Mouse (Mus musculus) layer of hippocampus, adult 18-20 months (tissue): ENCODE data around the gene Lrmda. TPM values are rescaled to one million over a fixed set of nuclear protein-coding genes. Genes with fewer than 3 reads are reported as not detected.
A peak's percentile ranks its signal among the peaks of the same experiment; 100 is the strongest.

ENCODE experiments used
- DNase-seq, 2 experiments: peaks; one replicate each; pipeline ENCODE4 v3.0.0; 2022; ENCODE audit warnings: low spot score in 2 of 2
- total RNA-seq, 2 experiments: library from RNA; stranded (reverse); gene quantifications; 2 replicates each; pipeline ENCODE4 v1.2.3; 2021

Gene Lrmda
- total RNA-seq, 2 experiments from 2014 or later = 1.1 to 1.3 TPM

DNA sequence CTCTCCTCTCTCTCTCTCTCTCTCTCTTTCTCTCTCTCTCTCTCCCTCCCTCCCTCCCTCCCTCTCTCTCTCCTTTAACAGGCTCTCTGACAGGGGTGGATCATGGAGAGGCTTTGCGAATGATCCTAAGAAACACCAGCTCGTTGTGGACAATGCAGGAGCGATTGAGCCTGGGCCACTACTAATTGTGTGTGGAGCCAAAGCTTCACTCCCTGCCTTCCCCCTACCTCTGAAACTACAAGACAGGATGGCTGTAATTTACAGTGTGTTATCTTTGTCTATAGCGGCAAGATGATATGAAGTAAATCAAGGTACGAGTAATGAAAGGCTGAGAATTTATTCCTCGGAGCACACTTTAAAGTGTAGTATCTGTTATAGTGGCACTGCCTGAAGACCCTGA lies 454.5 kb downstream of the Lrmda start:
- no peak for DNase-seq

DNA sequence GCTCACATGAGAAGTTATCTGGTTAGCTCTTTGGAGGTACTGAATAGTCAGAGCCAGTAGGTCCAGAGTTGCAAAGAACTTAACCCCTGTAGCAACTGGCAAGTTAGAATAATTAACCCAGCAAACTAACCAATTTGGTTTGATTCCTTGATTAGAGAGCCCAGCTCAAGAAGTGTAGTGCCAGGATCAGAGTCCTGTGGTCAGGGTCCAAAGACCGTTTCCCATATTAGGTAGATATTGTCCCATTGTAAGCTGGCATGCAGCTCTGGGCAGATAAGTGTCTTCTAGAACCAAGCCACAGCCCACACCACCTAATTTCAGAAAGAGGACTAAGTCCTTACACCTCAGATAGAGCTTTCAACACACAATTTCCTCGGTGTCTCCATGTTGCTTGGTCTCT lies 473.8 kb downstream of the Lrmda start:
- no peak for DNase-seq

DNA sequence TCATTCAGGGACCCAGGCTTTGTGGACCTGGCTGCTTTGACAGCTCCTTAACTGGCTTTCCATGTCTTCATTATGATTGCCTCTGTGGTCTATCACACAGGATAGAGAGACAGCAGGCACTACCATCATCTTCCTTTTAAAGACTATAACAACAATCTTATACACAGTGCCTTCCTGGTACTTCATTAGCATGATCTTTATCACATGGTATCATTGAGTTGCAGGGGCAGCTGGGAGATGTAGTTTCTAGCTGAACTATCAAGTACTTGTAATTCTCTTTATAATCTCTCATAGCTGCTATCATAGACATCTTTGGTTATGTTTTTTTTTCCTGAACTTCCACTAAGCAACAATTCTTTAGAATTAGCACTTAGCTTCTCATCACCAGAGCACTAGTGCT lies 474.8 kb downstream of the Lrmda start:
- no peak for DNase-seq

DNA sequence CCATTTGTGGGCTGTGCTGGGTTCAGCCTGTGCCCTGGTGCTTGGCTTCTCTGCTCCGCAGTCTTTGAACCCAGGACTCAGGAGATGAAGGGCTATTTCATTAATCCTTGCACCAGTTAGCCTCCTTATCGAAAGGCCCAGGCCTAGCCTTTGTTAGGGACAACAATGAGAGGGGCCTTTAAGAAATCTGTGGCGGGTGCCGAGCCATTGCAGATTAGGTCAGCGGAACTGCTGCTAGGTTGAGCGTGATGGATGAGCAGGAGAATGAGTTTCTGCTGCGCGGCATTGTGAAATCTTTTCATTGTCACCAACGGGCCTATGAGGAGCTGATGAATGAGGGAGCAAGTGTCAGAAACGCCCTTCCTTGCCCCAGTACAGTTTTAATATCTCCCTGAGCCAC lies 475.4 kb downstream of the Lrmda start:
- DNase-seq = no peak

DNA sequence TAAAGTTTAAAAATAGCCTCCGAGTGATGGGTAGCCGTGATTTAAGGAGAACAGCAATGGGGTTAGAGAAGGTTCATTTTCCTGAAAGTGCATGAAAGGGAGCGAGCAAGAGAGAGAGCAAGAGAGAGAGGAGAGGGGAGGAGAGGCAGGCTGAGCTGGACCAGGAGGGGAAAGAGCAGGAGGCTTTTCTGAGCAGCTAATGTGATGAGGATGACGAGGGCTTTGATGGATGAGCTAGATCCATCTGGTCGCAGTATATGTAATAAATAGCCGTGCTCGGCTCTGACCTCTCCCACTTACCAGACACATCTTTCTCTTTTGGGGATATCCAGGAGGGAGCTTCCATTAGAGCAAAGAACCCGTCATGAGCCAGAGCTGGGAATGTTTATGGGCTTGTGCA lies 475.8 kb downstream of the Lrmda start:
- DNase-seq = no peak

DNA sequence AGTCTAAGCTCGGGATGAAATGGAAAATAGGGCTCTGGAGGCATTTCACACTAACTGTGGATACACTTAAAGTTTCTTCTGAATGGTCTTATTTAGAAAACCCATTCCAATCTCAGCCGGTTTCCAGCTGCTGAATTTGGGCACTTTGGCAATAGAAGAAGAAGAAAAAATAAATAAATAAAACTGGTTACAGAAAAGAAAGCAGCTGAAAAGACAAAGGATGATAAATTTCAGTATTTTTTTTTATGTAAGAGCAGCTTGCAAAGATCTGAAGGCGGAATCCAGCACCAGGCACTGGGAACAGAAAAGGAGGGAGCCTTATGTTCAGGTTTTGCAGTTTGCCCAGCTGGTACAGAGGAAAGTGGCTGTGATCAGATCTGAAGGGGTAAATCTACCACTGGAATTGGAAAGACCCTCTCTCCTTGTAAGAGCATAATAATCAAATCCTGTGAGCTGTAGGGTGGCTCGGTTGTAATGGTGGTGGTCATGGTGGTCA lies 478.2 kb downstream of the Lrmda start:
- peak; percentile 3 to 51 for DNase-seq

DNA sequence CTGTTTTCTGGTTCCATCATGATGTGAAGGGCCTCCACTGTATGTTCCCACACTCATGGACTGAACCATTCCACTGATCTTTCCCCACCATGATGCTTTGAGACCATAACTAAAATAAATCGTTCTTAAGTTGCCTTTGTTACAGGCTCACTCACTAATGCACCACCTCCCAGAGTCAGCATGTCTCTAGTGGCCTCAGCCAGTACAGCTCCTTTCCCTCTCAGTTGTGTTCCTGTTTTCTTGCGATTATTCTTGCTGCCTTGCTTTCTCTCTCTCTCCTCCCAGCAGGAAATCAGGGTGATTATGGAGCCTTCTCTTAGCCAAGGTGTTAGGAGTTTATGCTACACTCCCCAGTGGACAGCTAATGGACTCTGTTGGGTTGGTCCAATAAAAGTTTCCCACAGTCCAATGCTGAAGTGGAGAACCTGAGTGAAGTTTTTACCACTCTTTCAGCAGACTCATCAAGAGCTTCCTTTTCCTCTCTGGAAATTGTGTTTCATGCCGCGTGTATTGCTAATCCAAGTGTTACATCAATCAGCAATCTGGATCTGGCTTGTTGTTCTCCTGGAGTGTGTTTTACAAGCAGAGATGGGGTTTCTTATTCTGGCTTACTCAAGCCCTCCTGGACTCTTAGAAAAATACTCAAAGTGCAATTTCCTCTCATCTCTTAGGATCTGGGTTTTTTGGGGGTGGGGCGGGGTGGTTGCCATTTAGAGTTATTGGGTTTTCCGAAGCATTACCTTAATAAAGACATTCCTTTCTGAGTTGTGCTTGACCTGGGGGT lies 490.4 kb downstream of the Lrmda start:
- DNase-seq = no peak

DNA sequence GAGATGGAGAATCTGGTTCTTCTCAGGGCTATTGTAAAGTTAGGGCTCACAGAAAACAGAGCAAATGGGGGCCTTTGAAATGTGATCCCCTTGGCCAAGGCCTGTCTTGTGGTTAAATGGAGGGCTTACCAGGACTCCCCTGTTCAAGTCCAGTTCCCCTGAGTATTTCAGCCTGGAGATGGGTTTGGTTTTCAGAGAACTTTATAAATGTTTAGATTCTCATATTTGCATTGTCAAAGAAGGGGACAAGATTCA lies 490.9 kb downstream of the Lrmda start:
- DNase-seq = no peak

DNA sequence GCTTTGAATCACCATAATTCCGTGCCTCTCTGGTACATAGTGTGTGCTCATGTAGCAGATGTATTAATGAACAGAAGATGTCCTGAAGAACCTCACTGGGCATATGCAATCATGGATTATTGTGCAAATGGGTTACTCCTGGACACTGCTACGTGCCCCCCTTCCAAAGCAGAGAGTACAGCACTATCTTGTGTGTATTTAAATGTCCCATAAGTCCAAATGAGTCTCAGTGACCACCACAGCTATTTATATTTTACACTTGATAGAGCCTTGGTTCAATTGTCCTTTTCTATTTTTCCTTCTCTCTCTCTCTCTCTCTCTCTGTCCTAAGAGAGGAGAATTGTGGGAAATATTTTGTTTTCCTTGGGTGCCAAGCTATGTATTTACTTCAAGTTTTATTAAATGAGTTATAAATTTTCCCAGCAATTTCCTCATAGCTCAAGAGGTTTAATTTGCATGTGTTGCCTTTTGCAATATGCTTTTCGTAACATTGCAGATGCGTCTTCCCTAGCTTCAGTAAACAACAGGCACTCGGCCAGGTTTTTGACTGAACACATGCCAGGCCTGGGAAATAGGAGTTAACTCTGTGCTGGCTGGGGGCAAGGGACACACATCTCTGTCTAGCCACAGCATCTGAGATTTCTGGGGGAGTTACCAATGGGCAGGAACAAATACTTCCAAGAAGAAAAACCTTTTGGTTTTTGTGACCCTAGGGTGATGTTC lies 495.0 kb downstream of the Lrmda start:
- DNase-seq = peak in 1 of 2 experiments; percentile 23

DNA sequence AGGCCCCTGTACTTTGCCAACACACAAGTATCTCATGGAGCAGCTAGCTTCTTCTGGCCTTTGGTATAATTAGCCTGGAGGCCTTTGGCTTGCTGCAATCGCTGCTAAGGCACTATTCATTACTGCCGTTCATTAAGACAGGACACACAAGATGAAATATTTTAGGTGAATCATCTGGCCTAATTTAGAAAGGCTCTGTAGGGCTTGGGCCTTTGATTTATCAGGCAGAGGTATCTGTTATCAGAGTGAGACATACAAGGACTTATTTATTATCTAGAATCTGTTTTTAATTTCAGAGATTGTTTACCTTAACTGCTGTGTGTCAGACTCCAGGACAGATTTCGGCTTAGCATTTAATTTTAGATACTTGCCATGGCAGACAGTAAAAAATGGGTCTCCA lies 511.2 kb downstream of the Lrmda start:
- no peak for DNase-seq

DNA sequence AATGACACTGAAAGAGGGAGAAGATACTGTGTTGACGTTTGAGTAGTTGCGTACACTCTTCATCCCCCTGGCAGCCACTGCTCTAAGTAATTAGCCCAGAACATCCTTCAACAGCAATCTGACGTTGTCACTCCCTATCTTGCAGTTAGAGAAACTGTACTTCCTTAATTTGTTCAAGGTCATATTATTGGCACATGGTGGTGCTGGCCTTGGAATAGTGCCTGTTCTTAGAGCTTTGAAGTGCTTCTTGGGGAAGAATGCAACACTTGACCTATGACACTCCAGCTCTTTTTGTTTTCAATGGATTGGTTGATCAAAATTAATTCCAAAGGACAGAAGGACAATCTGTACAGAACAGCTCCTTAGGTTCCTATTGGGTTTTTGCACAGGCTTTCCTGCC lies 514.0 kb downstream of the Lrmda start:
- no peak for DNase-seq

DNA sequence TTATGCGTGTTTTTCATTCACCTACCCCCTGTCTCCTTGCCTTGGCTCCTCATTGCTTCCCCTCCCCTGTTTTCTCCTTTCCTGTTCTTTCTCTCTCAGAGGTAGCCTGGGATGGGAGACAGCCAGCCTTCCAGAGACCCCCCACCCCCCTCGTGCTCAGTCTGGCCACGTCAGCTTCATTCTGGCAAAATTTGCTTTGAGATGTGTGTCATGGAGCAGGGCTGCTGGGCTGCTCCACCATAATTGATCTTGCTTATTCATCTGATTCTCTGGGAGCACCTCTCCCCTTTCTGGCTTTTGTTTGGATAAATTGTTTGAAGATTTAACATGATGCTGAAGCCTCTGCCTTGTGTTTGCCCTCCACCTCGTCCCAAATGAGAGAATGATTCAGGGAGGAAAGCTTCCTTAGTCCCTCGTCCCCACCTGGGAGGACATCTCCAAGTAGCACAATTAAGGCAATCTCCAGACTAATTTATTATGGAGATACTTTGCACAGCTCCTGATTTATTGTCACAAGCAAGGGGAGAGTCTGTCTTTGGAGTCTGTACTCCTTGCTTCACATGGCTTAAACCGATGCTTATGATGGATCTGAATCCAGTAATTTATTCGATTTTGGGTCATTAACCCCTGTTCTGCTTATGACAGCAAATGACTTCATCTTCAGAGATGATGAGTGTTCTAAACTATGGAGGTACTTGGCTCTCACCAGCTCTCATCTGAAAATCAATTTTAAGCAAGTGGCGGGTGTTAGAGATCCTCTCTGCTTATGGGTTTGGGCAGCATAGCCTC lies 526.6 kb downstream of the Lrmda start:
- no peak for DNase-seq

DNA sequence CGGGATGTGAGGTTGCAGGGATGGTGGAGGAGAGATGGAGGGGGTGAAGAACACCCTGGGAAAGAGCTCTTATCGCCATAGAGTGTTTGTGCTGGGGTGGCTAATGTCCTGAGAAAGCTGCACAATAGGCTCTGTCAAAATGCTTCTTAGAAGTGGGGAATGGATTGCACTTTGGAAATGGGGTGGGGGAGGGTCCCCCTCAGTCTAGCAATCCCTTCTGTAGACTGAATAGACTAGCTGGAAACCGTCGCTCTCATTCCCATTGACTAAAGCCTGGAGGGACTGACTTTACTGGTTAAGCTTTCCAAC lies 527.1 kb downstream of the Lrmda start:
- DNase-seq = no peak

DNA sequence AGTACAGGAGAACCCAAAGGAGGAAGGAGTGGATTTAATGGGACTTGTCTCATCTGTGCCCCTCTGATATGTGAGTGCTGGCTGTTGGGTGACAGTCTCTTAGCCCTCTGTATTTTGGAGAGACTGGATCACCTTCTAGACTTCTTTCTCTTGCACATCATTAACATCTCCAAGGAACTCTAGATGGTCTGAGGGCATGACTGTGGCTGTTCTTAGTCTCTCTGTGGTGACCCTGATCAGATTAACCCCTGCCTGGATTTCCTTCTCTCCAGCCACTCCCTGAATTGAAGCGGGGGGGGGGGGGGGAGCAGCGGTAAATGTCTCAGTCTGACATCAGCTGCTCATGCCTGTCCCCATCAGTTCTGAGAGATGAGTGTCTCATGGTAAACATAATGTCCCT lies 528.8 kb downstream of the Lrmda start:
- DNase-seq = no peak

DNA sequence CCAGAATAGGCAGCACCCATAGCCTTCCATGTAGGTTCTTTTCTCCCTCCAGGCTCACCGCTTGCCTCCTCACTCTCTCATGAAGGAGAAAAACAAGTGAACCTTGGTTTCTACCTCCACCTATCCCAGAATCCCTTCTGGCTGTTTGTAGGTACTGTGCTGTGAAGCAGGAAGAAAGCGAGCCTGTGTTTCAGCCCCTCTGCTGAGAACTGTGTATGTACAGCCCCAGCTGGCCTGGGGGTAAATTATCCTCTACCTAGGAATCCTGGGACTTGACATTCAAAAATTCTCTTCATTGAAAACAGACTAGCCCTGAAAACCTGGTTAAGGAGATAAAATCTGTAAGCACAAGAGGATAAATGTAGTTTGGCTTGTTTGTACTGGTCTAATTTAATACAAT lies 529.7 kb downstream of the Lrmda start:
- no peak for DNase-seq

DNA sequence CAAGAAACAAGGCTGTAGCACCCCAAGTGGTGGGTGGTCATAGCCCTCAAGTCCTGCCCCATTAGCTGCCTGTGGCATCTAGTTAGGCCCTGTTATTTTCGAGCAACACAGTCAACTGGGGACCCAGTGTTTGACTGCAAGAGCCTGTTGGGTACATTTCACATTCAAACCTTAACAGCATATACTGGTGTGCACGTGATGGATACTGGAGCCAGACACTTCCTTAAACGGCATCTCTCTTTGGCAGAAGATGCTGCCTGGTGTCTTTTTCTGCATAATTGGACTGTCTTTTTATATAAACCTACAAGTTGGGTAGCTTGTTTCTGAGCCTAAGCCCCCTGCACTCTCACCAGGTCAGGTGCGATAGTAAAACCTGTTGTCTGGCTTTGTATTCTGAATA lies 532.8 kb downstream of the Lrmda start:
- DNase-seq = no peak

DNA sequence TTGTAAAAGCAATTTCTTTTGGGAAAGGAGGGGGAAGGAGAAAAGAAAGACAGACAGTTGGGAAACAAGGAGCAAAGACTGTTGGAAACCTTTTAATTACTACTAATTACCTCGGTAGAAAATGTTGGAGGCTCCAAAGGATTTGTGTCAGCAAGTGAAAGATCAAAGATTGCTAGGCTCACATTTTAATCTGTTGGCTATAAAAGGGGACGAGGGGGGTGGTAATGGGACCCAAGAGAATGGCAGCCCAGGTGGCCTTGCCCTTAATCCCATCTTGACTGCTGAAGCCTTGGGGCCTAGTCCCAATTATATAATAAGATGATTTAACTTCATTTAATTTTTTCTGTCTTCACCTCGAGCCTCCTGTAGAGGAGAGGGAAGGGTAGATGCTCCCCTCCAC lies 533.3 kb downstream of the Lrmda start:
- DNase-seq = no peak

DNA sequence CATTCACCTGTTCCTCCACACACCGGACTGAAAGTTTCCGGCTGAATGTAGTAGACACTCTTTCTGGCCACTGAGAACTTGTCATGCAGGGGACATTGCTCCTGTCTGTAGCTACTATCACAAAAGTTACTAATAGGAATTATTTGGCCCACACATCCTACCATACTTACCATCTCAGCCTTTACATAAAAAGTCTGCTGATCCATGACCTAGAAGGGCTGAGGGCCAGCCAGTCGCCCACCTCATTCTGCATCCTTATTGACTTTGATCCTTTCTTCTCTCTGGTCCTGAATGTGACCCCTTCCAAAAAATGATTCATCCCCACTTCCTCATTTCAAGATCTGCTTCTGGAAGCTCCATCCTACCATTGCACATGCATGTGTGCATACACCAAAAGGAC lies 534.2 kb downstream of the Lrmda start:
- no peak for DNase-seq

DNA sequence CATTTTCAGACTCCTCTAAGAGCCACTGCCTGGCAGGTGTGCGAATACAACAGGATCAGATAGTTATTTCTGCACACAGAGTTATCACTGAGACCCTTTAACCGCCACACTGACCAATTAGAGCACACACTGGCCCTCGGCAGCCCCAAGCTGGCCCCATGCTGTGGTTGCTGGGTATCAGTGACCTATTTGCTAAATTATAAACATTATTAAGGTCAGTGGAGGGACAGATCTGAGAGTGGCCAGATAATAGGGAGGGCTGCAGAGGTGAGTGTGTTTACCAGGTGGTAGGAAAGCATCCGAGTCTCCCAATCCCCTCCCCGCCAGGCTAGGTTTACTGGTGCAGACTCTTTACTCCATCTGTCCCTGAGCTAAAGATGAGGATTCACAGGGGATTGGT lies 553.0 kb downstream of the Lrmda start:
- DNase-seq = no peak

DNA sequence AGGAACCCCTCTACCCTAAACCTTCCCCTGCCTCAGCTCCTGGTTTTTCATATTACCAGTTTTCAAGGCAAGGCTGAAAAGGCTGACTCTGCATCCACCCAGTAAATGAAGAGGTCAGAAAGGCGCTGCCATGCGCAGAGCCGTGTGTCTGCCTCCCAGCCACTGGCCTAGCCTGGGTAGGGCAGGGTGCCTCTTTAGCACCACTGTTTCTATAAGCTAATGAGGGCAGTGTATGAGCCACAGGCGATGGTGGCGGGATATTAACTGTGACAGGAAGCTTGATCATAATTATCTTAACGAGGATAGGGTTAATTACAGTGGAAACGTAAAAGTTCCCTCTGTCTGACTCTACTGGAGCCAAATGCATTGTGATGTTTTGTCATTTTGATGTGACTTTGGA lies 554.1 kb downstream of the Lrmda start:
- DNase-seq = no peak

DNA sequence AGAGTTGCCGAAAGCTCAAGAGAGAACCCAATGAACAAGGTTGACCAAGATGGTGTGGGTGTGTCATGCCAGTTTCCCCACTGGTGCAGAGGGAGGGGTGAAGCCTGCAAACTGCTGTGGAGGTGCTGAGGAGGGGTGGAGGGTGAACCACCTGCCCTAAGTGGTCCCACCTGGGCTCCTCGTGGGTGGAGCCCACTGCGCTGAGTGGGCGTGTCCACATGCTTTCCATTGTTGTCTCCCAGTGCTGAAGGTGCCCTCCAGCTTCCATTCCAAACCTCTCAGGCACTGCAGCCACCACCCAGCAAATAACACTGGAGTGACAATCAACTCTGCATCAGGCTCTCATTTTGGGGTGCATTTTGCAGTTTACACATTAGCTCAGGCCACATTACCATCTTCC lies 554.5 kb downstream of the Lrmda start:
- DNase-seq = no peak

DNA sequence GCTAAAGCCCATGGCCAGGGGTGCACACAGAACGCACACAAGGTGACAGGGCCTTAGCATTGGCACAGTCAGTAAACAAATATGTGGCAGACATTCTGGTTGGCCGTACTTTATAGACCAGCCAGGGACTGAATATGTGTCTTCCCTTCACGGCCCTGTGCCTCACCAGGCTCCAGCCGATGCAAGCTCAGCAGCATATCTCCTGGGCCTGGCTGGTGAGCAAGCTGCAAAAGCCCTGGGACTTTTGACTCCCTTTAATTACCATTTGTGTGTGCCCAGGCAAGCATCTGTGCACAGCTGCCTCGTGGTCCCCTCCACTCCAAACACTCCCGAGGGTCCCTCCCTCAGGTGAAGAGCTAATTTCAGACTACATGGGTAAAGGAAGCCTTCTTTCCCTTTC lies 556.9 kb downstream of the Lrmda start:
- no peak for DNase-seq
